Mouse (Mus musculus): ENCODE data around the gene 2410131K14Rik. TPM values are rescaled to one million over a fixed set of nuclear protein-coding genes. Genes with fewer than 3 reads are reported as not detected.

2410131K14Rik gene
- polyA plus RNA-seq, 1 experiment: 3.4 TPM

DNA sequence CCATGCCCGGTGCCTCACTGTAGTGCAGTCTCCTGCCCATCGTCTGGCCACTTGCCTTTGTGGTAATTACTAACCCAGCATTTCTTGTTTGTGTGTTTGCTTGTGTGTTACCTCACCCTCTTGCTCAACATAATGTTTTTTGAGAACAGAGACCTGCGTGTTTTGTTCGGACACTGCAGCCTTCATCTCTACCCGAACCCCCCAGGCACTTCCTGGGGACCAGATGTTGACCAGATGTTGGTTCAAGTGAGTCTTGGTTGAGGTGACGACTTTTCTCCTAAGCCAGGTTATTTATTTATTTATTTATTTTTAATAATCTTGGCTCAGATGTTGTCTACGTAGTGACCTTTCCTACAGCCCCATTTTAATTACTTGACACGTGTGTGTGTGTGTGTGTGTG is 2.4 kb downstream of the 2410131K14Rik start:
- Histone ChIP-seq H3K36me3 (ENCODE audit: control insufficient read depth, insufficient read depth, low read length) (no peaks in the 10 kb centered on the region), H3K4me1 (ENCODE audit: control insufficient read depth, insufficient read depth, low read length) (peaks cover 7% of the 10 kb centered on the region), H3K27me3 (ENCODE audit: control insufficient read depth, insufficient read depth, low read length) (no peaks in the 10 kb centered on the region), H3K27ac (ENCODE audit: control insufficient read depth, insufficient read depth, low read depth, low read length) (no peak overlapping the region), H3K4me3 (ENCODE audit: control insufficient read depth, low read depth, low read length) (no peak overlapping the region)
- TF ChIP-seq CTCF (IDR thresholded peaks at IDR 0.05; ENCODE audit: control insufficient read depth, insufficient read depth, insufficient replicate concordance, low read depth, low read length) (no peak), POLR2A (IDR thresholded peaks at IDR 0.05; ENCODE audit: control insufficient read depth, low read depth, low read length) (no peak)

DNA sequence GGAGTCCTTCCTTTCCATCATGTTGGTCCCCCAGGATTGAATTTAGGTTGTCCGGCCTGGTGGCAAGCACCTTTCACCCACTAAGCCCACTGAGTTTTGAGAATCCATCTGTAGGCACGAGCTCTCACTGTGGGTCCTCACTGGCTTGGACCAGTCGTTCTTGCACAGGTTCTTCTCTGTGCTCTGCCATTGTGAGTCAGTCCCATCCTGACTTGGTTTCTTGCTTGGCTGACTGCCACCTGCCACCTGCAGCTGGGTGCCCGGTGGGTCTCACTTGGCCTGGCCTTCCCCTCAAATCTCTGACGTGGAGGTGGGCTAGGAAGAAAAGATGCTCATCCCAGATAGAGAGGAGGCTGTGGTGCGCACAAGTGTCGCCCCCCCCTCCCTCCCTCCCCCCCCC is 6.0 kb downstream of the 2410131K14Rik start:
- Histone ChIP-seq H3K36me3 (ENCODE audit: control insufficient read depth, insufficient read depth, low read length) (no peaks in the 10 kb centered on the region), H3K27ac (ENCODE audit: control insufficient read depth, insufficient read depth, low read depth, low read length) (no peak overlapping the region)

DNA sequence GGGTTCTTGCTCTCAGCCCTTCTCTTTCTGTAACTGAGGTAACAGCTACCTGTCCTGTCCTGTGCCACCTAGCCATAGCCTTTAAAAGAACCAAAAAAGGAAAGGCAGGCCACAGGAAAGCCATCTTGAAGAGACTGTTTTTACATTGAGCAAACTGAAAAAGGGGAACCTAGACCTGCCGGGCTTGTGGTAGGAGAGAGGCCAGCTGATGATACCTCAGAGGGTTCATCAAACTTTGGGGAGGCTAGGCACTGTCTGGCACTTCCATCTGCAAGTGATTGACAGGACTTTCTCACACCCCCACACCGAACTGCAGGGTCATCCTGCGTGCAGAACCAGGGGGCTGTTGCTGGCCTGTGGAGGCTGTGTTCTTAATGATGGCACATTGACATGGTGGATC is 8.5 kb downstream of the 2410131K14Rik start:
- Histone ChIP-seq H3K27me3 (ENCODE audit: control insufficient read depth, insufficient read depth, low read length) (no peaks in the 10 kb centered on the region), H3K27ac (ENCODE audit: control insufficient read depth, insufficient read depth, low read depth, low read length) (no peak overlapping the region), H3K36me3 (ENCODE audit: control insufficient read depth, insufficient read depth, low read length) (no peaks in the 10 kb centered on the region), H3K4me1 (ENCODE audit: control insufficient read depth, insufficient read depth, low read length) (no peaks in the 10 kb centered on the region), H3K4me3 (ENCODE audit: control insufficient read depth, low read depth, low read length) (no peak overlapping the region)
- TF ChIP-seq POLR2A (IDR thresholded peaks at IDR 0.05; ENCODE audit: control insufficient read depth, low read depth, low read length) (no peak), CTCF (IDR thresholded peaks at IDR 0.05; ENCODE audit: control insufficient read depth, insufficient read depth, insufficient replicate concordance, low read depth, low read length) (no peak)

More for the DNA sequence above, 6.0 kb downstream of the 2410131K14Rik start:
- TF ChIP-seq POLR2A (IDR thresholded peaks at IDR 0.05; ENCODE audit: control insufficient read depth, low read depth, low read length) (no peak), CTCF (IDR thresholded peaks at IDR 0.05; ENCODE audit: control insufficient read depth, insufficient read depth, insufficient replicate concordance, low read depth, low read length) (no peak)
- Histone ChIP-seq H3K27me3 (ENCODE audit: control insufficient read depth, insufficient read depth, low read length) (no peaks in the 10 kb centered on the region), H3K4me3 (ENCODE audit: control insufficient read depth, low read depth, low read length) (no peak overlapping the region), H3K4me1 (ENCODE audit: control insufficient read depth, insufficient read depth, low read length) (peaks cover under 1% of the 10 kb centered on the region)

DNA sequence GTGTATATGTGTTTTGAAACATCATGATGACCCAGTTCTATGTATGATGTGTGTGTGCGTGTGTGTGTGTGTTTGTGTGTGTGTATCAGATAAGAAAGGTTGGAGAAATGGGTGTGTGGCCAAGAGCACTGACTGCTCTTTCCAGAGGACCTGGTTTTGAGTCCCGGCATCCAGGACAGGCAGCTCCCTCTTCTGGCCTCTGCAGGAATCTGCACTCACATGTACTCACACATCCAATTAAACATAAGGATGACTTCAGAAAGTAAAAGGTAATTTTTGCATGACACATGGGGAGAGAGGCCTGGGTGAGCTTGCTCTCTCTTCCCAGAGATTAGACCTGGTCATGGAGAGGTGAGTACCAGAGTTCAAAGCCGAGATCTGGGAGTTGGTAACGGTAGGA is 12.0 kb downstream of the 2410131K14Rik start:
- TF ChIP-seq CTCF (IDR thresholded peaks at IDR 0.05; ENCODE audit: control insufficient read depth, insufficient read depth, insufficient replicate concordance, low read depth, low read length) (no peak), POLR2A (IDR thresholded peaks at IDR 0.05; ENCODE audit: control insufficient read depth, low read depth, low read length) (no peak)
- no peaks in the 10 kb centered on the region for H3K27me3 ChIP-seq (ENCODE audit: control insufficient read depth, insufficient read depth, low read length)
- no peaks in the 10 kb centered on the region; the same call in 1 of the 2 replicates for H3K36me3 ChIP-seq (ENCODE audit: control insufficient read depth, insufficient read depth, low read length)
- H3K27ac ChIP-seq (ENCODE audit: control insufficient read depth, insufficient read depth, low read depth, low read length): no peak overlapping the region
- H3K4me1 ChIP-seq (ENCODE audit: control insufficient read depth, insufficient read depth, low read length): no peaks in the 10 kb centered on the region
- no peak overlapping the region for H3K4me3 ChIP-seq (ENCODE audit: control insufficient read depth, low read depth, low read length)

DNA sequence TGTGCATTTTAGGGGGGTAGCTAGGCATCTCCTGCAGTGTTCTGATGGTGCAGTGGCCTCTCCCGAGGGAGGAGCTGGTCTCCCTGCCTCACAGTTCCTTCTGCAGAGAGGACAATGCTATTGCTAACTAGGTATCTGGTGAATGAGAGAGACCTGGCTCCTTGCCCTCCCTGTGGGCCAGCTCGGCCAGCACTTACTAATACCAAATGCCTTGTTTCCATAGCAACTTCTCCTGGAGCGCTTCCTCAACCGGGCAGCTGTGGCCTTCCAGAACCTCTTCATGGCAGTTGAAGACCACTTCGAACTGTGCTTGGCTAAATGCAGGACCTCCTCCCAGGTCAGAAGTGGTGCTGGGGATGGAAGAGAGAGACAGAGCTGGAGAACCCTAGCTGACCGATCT is 14.1 kb downstream of the 2410131K14Rik start:
- Histone ChIP-seq H3K4me1 (ENCODE audit: control insufficient read depth, insufficient read depth, low read length) (no peaks in the 10 kb centered on the region), H3K27me3 (ENCODE audit: control insufficient read depth, insufficient read depth, low read length) (no peaks in the 10 kb centered on the region), H3K4me3 (ENCODE audit: control insufficient read depth, low read depth, low read length) (no peak overlapping the region), H3K36me3 (ENCODE audit: control insufficient read depth, insufficient read depth, low read length) (no peaks in the 10 kb centered on the region; the same call in 1 of the 2 replicates), H3K27ac (ENCODE audit: control insufficient read depth, insufficient read depth, low read depth, low read length) (no peak overlapping the region)
- no peak for TF ChIP-seq CTCF (IDR thresholded peaks at IDR 0.05; ENCODE audit: control insufficient read depth, insufficient read depth, insufficient replicate concordance, low read depth, low read length)

DNA sequence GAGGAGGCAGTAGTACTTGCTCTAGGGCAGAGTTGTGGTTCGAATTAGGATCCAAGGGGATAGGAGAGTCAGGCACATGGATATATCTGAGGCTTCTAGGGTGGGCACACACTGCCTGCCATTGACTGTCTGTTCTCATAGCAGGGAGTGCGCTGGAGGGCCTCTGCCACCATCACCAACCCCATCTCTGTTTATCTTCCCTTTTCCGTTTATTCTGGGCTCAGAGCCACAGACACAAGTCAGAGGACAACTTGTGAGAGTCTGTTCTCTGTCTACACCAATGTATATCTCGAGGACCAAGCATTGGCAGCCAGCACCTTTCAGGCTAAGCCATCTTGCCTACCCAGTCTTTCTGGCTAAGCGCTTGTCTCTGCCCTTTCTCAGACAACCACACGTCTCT is 14.6 kb downstream of the 2410131K14Rik start:
- H3K27ac ChIP-seq (ENCODE audit: control insufficient read depth, insufficient read depth, low read depth, low read length): no peak overlapping the region
- H3K27me3 ChIP-seq (ENCODE audit: control insufficient read depth, insufficient read depth, low read length): no peaks in the 10 kb centered on the region
- no peak overlapping the region for H3K4me3 ChIP-seq (ENCODE audit: control insufficient read depth, low read depth, low read length)
- H3K36me3 ChIP-seq (ENCODE audit: control insufficient read depth, insufficient read depth, low read length): no peaks in the 10 kb centered on the region; the same call in 1 of the 2 replicates
- no peaks in the 10 kb centered on the region for H3K4me1 ChIP-seq (ENCODE audit: control insufficient read depth, insufficient read depth, low read length)
- TF ChIP-seq POLR2A (IDR thresholded peaks at IDR 0.05; ENCODE audit: control insufficient read depth, low read depth, low read length) (no peak), CTCF (IDR thresholded peaks at IDR 0.05; ENCODE audit: control insufficient read depth, insufficient read depth, insufficient replicate concordance, low read depth, low read length) (no peak)

DNA sequence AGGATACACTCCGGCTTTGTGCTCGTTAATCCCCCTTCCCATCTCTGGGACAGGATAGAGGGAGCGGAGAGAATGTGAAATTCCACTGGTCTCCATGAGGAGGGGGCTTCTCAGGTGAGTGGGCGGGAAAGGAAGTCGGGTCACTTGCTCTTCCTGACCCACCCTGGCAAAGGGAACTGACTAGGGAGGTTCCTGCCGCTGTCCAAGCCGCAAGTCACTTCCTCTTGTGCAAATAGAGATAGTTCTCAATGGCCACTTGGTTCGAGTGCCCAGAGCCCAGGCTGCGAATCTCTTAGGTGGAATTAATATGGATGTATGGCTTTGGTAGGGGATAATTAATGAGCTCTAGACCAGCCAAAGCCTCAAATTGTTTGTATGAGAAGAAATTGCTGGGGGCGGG is 15.0 kb downstream of the 2410131K14Rik start:
- H3K27ac ChIP-seq (ENCODE audit: control insufficient read depth, insufficient read depth, low read depth, low read length): no peak overlapping the region
- H3K27me3 ChIP-seq (ENCODE audit: control insufficient read depth, insufficient read depth, low read length): no peaks in the 10 kb centered on the region
- no peak for TF ChIP-seq POLR2A (IDR thresholded peaks at IDR 0.05; ENCODE audit: control insufficient read depth, low read depth, low read length)
- TF ChIP-seq CTCF (IDR thresholded peaks at IDR 0.05; ENCODE audit: control insufficient read depth, insufficient read depth, insufficient replicate concordance, low read depth, low read length): no peak
- no peaks in the 10 kb centered on the region; the same call in 1 of the 2 replicates for H3K36me3 ChIP-seq (ENCODE audit: control insufficient read depth, insufficient read depth, low read length)
- H3K4me3 ChIP-seq (ENCODE audit: control insufficient read depth, low read depth, low read length): no peak overlapping the region
- H3K4me1 ChIP-seq (ENCODE audit: control insufficient read depth, insufficient read depth, low read length): no peaks in the 10 kb centered on the region

DNA sequence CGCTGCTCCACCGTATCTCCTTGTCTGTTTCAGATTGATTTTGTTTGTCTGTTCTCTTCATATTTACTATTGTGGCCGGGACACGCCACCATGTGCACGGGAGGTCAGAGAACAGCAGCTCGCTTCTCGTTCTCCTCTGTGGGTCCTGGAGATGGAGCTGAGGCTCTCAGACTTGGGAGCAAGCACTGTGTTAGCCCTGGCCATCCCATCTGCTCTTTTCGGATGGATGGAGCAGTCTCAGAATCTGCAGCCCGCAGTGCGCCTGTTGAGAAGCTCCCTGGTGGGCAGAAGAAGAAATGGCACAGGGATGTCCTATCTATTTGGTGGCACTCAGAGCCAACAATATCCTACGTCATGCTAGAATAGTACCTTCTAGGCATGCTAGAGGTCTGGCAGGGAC is 15.6 kb downstream of the 2410131K14Rik start:
- H3K4me3 ChIP-seq (ENCODE audit: control insufficient read depth, low read depth, low read length): no peak overlapping the region
- no peaks in the 10 kb centered on the region for H3K27me3 ChIP-seq (ENCODE audit: control insufficient read depth, insufficient read depth, low read length)
- H3K36me3 ChIP-seq (ENCODE audit: control insufficient read depth, insufficient read depth, low read length): no peaks in the 10 kb centered on the region; the same call in 1 of the 2 replicates
- TF ChIP-seq CTCF (IDR thresholded peaks at IDR 0.05; ENCODE audit: control insufficient read depth, insufficient read depth, insufficient replicate concordance, low read depth, low read length): no peak
- no peak for TF ChIP-seq POLR2A (IDR thresholded peaks at IDR 0.05; ENCODE audit: control insufficient read depth, low read depth, low read length)
- no peaks in the 10 kb centered on the region for H3K4me1 ChIP-seq (ENCODE audit: control insufficient read depth, insufficient read depth, low read length)
- H3K27ac ChIP-seq (ENCODE audit: control insufficient read depth, insufficient read depth, low read depth, low read length): no peak overlapping the region
